Mouse (Mus musculus) embryonic fibroblast, embryonic 13.5 days (primary cell): ENCODE data around the gene Map3k5. TPM values are rescaled to one million over a fixed set of nuclear protein-coding genes. Genes with fewer than 3 reads are reported as not detected.

ENCODE experiments used
- H3K27ac ChIP-seq: 2 replicates; pipeline ENCODE4 v1.5.1; 2012; ENCODE audit warnings: low read length, control low read depth, inconsistent platforms; ENCODE audit not compliant: insufficient read depth
- H3K4me1 ChIP-seq: 2 replicates; pipeline ENCODE4 v1.6.1; 2011; ENCODE audit warnings: low read length; ENCODE audit not compliant: control insufficient read depth, insufficient read depth
- H3K4me3 ChIP-seq: 2 replicates; pipeline ENCODE4 v1.5.1; 2011; ENCODE audit warnings: mild to moderate bottlenecking, control low read depth, low read length; ENCODE audit not compliant: insufficient read depth
- CTCF ChIP-seq: IDR thresholded peaks from 2 replicates; pipeline ENCODE4 v1.5.1; 2011; ENCODE audit warnings: mild to moderate bottlenecking, control low read depth, low read length, moderate library complexity, borderline replicate concordance; ENCODE audit not compliant: insufficient read depth
- POLR2A ChIP-seq: IDR thresholded peaks from 2 replicates; pipeline ENCODE4 v1.6.1; 2011; ENCODE audit warnings: low read depth, mild to moderate bottlenecking, control low read depth, low read length, moderate library complexity
- polyA plus RNA-seq: library from polyadenylated mRNA; stranded (reverse); fragments of >200 nt; gene quantifications from 2 replicates; pipeline ENCODE4 v1.2.4, GENCODE M21; 2011; ENCODE audit warnings: low read depth; ENCODE audit not compliant: missing spikeins, insufficient read length

The Map3k5 gene
- polyA plus RNA-seq, 1 experiment, result 4.7 TPM

GRCm38 (mm10) chr10:20171756-20172155, 237.5 kb downstream of the Map3k5 start:
- Histone ChIP-seq H3K4me3 (no peak overlapping the region), H3K4me1 (no peaks in the 10 kb centered on the region), H3K27ac (no peak overlapping the region)
- TF ChIP-seq POLR2A (no peak), CTCF (no peak)

GRCm38 (mm10) chr10:20173733-20174132, 239.5 kb downstream of the Map3k5 start:
- H3K27ac ChIP-seq, result no peak overlapping the region
- no peak overlapping the region for H3K4me3 ChIP-seq
- no peaks in the 10 kb centered on the region for H3K4me1 ChIP-seq
- TF ChIP-seq CTCF, result no peak
- TF ChIP-seq POLR2A, result no peak

GRCm38 (mm10) chr10:20176054-20176453, 241.8 kb downstream of the Map3k5 start:
- Histone ChIP-seq H3K4me3 (no peak overlapping the region), H3K27ac (no peak overlapping the region), H3K4me1 (no peaks in the 10 kb centered on the region)
- TF ChIP-seq POLR2A, result no peak
- no peak for TF ChIP-seq CTCF

- no peak overlapping the region for H3K4me3 ChIP-seq
- H3K27ac ChIP-seq, result no peak overlapping the region
- no peaks in the 10 kb centered on the region for H3K4me1 ChIP-seq
- TF ChIP-seq CTCF, result no peak
- no peak for TF ChIP-seq POLR2A
These were observed 244.7 kb downstream of the Map3k5 start for GRCm38 (mm10) chr10:20178807-20179605.

- H3K4me1 ChIP-seq, result no peaks in the 10 kb centered on the region
- TF ChIP-seq POLR2A, result no peak
- no peak for TF ChIP-seq CTCF
- no peak overlapping the region for H3K27ac ChIP-seq
- no peak overlapping the region for H3K4me3 ChIP-seq
These were observed 246.9 kb downstream of the Map3k5 start for GRCm38 (mm10) chr10:20181198-20181597.

- no peak overlapping the region for H3K4me3 ChIP-seq
- TF ChIP-seq CTCF, result no peak
- TF ChIP-seq POLR2A, result no peak
- H3K27ac ChIP-seq, result no peak overlapping the region
- no peaks in the 10 kb centered on the region for H3K4me1 ChIP-seq
These were observed 247.6 kb downstream of the Map3k5 start for GRCm38 (mm10) chr10:20181680-20182399.

- Histone ChIP-seq H3K4me3 (no peak overlapping the region), H3K4me1 (no peaks in the 10 kb centered on the region), H3K27ac (no peak overlapping the region)
- TF ChIP-seq POLR2A (no peak), CTCF (no peak)
These were observed 250.1 kb downstream of the Map3k5 start for GRCm38 (mm10) chr10:20184326-20184725.

GRCm38 (mm10) chr10:20185264-20185663, 251.0 kb downstream of the Map3k5 start:
- TF ChIP-seq POLR2A (no peak), CTCF (no peak)
- Histone ChIP-seq H3K27ac (no peak overlapping the region), H3K4me3 (no peak overlapping the region), H3K4me1 (no peaks in the 10 kb centered on the region)

GRCm38 (mm10) chr10:20185806-20186205, 251.5 kb downstream of the Map3k5 start:
- Histone ChIP-seq H3K4me3 (no peak overlapping the region), H3K27ac (no peak overlapping the region), H3K4me1 (no peaks in the 10 kb centered on the region)
- TF ChIP-seq POLR2A (no peak), CTCF (no peak)

GRCm38 (mm10) chr10:20186800-20187273, 252.6 kb downstream of the Map3k5 start:
- H3K27ac ChIP-seq, result no peak overlapping the region
- no peak overlapping the region for H3K4me3 ChIP-seq
- TF ChIP-seq CTCF (no peak), POLR2A (no peak)
- no peaks in the 10 kb centered on the region for H3K4me1 ChIP-seq
